Mouse (Mus musculus): ENCODE measurements at regions not wholly inside any gene's neighbourhood (a gene's known extent, or its start where the extent isn't known, plus 50 kb on each side); places are given as distances from the start of the nearest gene placed in this dataset.
A peak's percentile ranks its signal among the peaks of the same experiment; 100 is the strongest.

DNA sequence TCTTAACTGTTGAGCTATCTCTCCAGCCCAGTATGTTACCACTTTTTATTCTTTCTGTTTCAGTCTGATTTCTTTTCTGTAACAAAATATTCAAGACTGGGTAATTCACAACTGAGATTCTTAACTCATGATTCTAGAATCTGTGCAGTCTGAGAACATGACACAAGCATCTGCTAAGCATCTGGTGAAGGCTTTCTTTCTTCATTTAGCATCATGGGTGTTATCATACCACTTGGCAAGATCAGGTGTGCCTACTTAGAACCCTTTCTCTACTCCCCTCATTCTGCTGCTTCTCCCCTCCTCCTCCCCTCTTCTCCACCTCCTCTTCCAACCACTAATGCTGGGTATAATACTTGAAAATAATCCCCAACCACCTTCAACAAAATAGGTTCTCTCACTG lies 62.1 kb upstream of the Pfn2 start:
- no peak for DNase-seq

DNA sequence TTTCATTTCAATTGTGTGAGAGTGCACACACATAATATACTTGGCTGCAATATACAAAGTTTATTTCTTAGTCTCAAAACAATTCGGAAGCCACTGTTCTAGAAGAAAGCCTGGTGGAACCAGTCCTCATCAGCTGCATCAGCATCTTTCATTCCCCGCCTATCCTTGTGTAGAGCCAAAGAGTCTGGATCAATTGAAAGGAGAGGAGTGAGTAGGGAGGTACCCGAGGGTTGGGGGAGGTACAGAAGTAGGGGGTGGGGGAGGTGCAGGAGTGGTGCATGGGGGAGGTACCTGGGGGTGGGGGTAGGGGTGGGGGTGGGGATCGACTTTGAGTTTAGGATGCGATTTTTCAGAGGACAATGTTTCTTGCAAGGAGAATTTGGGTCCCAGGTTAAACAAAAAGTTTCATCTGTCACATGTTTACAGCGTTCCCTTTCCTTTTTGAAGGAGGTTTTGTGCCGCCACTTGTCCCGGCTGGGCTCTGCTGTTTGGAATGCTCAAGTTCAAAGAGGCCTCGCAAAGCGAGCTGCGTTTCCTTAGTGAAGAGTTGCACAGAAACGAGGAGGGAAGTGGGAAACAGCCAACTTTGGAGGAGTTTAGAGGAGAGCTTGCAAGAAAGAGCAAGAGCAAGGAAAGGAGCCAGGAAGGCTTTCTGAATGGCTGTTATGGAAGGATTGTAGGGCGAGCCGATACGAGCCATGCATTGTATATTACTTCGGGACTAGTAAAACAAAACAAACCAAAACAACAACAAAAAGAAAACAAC lies 64.1 kb upstream of the Pfn2 start:
- DNase-seq, result peak; percentile 16

DNA sequence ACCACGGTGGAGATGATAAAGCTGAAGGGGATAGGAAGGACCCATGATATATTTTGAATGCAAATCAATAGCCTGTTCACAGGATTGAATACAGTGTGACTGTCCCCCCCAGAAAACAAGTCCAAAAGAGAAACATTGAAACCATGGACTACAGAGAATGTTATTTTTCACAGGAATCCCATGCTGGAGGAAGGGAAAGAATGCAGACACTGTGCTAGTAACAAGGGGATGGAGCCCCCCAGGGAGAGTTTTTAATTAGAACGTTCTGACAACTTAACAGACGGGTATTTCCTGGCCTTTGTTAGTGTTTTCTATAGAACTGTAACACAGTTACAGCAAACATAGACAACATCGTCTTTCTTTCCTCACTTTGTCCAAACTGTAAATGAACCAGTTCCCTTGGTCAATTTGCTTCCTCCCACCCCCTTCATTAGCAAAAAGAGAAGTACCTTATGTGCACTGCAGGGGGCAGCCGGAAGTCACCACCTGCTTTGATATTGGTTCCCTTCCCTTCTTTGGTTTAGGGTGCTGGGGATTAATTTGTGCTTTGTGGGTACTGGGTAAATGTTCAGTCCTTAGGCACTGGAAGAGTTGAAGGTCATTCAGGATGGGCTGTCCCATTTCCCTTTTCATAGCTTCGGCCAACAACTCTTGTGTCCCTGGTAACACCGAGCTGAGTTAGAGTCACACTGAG lies 64.9 kb upstream of the Pfn2 start:
- DNase-seq, result no peak

DNA sequence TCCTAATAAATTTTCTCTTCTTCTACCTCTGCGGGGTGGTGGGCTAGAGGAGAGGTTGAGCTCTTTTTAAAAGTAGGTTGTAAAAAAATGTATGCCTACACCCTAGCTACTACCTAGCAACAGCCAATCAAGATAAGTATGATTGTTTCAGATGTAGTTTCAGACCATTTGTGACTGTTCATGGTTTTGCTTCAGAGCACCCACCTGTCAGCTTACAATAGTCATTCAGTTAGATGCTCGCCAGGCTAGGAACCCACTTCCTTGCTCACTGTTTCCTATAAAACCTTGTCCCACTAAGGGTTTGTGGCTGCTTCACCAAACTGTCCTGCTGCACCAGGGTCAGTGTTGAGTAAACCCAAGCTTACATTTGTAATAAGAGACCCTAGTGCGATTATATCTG lies 66.8 kb upstream of the Pfn2 start:
- DNase-seq, result no peak

DNA sequence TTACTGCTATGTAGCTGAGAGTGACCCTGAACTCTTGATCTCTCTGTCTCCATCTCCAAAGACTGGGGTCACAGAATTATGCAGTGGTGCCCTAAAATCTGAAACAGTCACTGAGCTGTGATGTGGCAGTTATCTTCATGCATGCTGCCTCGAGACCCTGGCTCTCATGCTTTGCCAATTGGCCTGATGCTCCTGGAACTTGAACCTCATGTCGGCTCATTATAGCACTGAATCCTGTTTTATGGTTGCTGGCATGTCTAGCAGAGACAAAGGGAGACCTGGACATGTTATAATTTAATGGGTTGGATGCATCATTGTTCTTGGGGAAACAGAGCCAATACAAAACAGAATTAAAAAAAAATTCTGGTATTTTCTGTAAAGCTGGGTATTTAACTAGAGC lies 71.0 kb upstream of the Pfn2 start:
- no peak for DNase-seq

DNA sequence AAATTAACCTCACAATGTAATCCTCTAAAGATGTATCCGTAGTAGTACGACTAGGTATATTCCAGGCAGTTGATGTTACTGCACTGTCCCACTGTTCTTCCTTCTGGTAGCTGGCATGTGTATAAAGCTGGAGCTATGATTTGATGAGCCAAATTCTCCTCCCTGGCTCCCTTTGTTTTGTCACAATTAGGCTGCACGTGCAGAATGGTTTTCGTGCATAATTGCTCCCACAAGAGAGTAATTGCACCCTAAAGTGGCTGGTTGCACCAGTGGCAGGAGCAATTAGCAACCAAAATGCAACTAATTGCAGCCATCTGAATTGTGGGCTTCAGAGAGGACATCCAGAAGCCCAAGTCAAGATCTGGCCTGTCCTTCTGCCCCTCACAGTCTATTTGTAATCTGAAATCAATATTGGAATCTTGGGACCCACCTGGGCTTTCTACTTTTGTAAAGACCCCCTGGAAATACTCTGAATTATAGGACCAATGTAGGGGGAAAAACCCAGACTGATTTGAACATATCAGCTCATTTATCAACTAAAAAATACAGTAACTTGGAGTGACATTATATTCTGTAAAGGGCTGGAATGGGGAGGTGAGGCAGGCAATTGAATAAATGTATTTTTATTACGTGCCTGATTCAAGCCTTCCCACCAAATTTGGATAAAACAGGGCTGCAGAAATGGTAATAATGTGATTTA lies 71.7 kb upstream of the Pfn2 start:
- no peak for DNase-seq

GRCm38 (mm10) chr3:57920090-57920432 lies 72.2 kb upstream of the Pfn2 start:
- DNase-seq, result no peak

DNA sequence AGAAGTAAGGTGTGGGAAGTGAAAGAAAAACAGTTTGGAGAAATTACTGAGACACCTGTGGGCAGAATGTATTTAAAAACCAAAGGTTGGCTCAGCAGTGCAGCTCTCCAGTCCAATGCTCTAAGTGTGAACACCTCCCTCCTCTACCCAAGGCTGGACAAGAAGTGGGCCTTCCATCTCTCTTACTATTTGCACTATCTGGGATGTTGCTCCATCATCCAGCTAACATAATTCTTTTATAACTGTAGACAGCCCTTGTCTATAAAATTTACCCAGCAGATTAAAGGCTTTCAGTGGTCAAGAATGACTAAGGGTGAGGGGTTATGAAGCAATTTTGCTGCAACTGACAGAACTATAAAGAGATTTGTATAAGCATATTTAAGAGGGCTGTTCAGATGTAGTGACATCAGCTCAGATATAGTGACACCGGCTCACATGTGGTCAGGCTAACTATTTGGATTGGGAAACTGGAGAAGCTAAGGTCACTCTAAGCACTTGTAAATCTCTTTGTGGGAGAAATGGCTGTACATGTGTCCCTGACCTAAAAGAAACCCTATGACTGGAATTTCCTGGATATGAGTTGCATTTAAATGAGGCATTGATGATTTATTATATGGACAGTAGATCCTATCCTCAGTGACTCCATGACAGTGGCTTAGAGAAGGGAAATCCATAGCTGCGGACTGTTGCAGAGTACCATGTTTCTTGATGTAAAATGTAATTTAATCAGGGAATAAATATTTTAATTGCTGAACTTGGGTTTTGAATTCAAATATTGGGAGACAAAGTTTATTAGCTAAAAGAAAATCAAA lies 73.4 kb upstream of the Pfn2 start:
- DNase-seq, result no peak

DNA sequence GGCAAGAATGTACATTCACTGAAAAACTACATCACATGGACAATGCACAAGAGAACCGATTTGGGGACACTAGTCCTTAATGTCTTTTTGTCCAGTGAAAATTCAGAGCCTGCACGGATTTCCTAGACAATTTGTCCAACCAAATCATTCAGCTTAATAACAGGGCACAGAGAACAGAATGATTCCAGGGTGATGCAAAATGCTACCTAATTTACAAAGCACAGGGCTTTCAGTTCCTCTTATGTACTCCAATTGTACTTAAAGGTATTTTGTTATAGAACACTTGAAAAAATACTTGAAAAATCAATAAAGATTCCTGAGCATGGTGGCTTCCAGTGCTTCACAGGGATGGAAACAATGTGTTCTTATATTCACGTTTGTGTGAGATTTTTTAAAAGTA lies 75.2 kb upstream of the Pfn2 start:
- DNase-seq, result no peak

GRCm38 (mm10) chr3:57932657-57933539 lies 85.0 kb upstream of the Pfn2 start:
- no peak for DNase-seq

- DNase-seq, result no peak
These were observed 87.2 kb upstream of the Pfn2 start for GRCm38 (mm10) chr3:57935042-57935610.

DNA sequence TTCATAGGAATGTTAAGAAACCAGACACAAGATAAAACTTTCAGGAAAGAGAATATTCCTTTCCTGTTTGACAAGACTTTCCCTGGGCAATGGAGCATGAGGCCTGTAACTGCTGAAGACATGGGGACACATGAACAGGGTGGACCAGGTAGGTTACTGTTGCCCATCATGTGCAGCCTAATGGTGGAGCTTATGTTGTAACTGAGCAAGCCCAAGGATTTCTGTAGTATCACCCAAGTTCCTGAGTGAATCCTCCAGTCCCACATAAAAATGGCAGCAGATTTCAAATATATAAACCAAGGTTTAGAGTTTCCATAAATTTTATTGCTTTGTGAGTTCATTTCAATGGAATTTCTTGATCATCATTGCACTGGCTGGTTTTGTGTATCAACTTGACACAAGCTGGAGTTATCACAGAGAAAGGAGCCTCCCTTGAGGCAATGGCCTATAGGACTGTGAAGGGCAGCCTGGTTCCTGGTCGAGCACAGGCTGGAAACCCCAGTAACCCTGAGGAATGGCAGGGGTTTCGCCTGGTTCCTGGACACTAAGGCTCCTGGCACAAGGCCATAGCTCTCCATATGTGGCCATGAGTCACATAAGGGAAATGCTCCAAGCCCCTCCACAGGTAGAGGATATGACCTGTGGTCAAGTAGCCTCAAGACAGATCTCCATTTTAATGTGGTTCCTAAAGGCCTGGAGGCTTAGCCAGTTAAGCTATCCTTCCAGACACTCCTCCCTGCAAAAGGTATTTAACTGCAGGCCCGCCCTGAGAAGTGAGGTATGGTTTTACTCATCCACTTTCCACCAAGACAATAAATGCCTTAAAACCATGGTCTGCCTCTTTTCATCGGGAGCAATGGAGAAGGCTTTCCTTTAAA lies 92.9 kb upstream of the Pfn2 start:
- no peak for DNase-seq

- DNase-seq, result no peak
These were observed 96.8 kb upstream of the Pfn2 start for GRCm38 (mm10) chr3:57944698-57945097.

- no peak for DNase-seq
These were observed 97.9 kb upstream of the Pfn2 start for GRCm38 (mm10) chr3:57945765-57946164.

GRCm38 (mm10) chr3:57947331-57947730 lies 99.5 kb upstream of the Pfn2 start:
- no peak for DNase-seq

DNA sequence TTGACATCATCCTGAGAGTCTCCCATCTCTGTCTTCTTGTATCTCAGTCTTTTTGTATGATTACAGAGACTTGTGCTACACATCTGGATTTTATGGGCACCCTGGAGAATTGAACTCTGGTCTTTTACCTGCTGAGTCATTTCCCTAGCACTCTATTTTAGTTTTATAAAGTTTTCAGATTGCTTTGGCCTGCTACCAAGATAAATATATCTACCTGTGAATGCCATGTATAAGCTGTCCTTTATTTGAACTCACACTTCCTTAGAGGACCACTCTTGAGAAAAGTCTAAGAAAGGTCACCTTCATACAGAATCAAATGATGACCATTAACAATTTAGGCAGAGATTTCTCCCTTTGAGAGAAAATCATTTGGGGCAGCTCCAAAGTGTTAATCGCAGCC lies 100.8 kb upstream of the Pfn2 start:
- DNase-seq, result no peak

DNA sequence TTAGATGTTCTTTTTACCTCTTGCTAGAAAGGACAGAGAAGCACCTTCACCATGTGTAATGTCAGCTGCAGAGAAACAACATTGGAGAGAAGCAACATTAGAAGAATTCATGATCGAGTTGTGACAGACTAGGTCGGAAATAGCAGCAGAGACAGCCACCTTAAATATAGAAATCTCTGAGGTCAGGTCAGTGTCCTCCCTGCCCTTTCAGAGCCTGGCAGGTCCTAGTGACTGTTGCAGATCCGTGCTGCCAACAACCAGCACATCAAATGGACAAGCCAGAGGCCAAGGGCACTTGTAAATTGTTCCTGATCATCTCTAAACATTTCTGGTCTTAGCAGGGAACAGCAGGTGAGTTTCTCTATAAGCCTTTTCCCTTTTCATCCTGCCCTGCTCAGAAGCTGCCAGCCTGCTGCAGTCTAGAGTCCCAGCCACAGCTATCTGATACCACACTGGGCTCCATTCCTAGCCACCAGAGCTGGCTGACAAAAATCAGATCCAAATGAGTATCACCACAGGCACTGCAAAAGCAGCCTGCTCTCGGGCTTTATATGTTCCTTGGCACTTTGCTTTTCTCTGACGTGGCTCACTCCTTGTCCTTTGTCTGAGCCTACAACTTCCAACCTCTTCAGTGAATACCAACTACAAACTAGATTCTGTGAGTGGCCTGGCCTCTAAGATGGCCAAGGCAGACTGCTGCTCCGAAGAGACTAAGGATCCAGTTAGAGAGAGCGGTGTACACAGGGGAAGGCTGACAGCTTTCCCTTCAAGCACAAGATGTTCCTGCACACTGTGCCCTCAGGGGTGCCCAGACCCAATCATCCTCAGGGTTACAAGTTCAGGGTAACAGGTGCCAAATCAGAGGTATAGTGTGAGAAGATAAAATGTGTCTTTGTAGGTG lies 102.8 kb upstream of the Pfn2 start:
- DNase-seq, result peak; percentile 11

DNA sequence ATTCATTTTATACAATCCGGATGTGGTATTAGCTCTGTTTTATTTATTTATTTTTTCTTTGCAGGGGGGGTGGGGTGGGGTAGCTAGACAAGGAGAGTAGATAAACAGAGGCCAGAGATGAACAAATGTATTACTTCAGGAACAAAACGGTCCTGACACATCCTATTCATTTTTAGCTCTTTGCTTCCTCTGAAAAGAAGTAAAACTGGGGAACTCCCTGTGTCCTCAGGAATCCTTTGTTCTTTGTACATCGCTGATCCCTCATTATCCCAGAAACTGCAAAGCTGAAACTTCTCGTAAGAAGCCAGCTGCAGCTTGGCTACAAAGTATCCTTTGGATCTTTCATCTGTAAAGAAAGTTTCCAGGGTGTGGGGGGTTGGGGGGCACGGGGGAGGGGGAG lies 103.6 kb upstream of the Pfn2 start:
- no peak for DNase-seq

DNA sequence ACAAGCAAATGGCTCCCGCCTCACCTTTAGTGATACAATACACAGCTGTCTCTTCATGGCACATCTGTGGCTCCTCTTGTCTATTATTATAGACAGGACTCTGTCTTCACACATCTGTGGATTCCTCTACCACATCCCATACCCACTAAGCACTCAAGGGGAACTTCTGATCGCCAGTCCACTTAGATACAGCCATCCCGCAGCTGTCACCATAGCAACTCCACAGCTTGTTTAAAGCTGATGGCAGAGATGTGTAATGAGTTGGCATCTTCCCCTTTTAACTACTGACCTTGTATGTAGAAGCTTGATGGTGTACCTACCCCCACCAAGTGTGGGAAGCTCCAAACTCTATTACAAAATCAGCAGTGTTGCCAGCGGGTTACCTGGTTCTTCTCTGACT lies 109.5 kb upstream of the Pfn2 start:
- no peak for DNase-seq

GRCm38 (mm10) chr3:57963965-57964364 lies 116.1 kb upstream of the Pfn2 start:
- no peak for DNase-seq
